Mouse (Mus musculus) intestine, embryonic 16.5 days (tissue): ENCODE results near the gene Ccr5. TPM values are rescaled to one million over a fixed set of nuclear protein-coding genes. Genes with fewer than 3 reads are reported as not detected.
A peak's percentile ranks its signal among the peaks of the same experiment; 100 is the strongest.
"Not testable (repeated sequence)": the region's sequence is repeated elsewhere in the genome, so short reads cannot be mapped to it uniquely, and the experiment has no call there.

Source experiments
- ATAC-seq: fragments of 200-750 bp; cut with Nextera tagmentation; 2 replicates; pipeline ENCODE4 v1.8.0; 2017; ENCODE audit warnings: moderate TSS enrichment, moderate library complexity
- H3K27ac ChIP-seq: fragments of 300-500 bp; sonication (generic); 2 replicates; pipeline ENCODE4 v1.5.1; 2014; ENCODE audit warnings: mild to moderate bottlenecking, low read length
- H3K27me3 ChIP-seq: fragments of 300-500 bp; sonication (generic); replicated peaks from 2 replicates; pipeline ENCODE4 v1.6.1; 2014; ENCODE audit warnings: low read length, control low read depth, mixed read lengths; ENCODE audit not compliant: control insufficient read depth, insufficient read depth
- H3K36me3 ChIP-seq: fragments of 300-500 bp; sonication (generic); 2 replicates; pipeline ENCODE4 v1.6.1; 2014; ENCODE audit warnings: low read length, control low read depth; ENCODE audit not compliant: control insufficient read depth, insufficient read depth
- H3K4me1 ChIP-seq: fragments of 300-500 bp; sonication (generic); 2 replicates; pipeline ENCODE4 v1.6.1; 2014; ENCODE audit warnings: low read length, control low read depth, mixed read lengths; ENCODE audit not compliant: control insufficient read depth, insufficient read depth
- H3K4me2 ChIP-seq: fragments of 300-500 bp; sonication (generic); 2 replicates; pipeline ENCODE4 v1.6.1; 2014; ENCODE audit warnings: low read depth, low read length, control low read depth
- H3K4me3 ChIP-seq: fragments of 300-500 bp; sonication (generic); 2 replicates; pipeline ENCODE4 v1.5.1; 2014; ENCODE audit warnings: mild to moderate bottlenecking, low read length
- H3K9ac ChIP-seq: fragments of 300-500 bp; sonication (generic); 2 replicates; pipeline ENCODE4 v1.6.1; 2014; ENCODE audit warnings: low read depth, low read length
- H3K9me3 ChIP-seq: fragments of 300-500 bp; sonication (generic); 2 replicates; pipeline ENCODE4 v1.6.1; 2016; ENCODE audit warnings: low read length, control low read depth; ENCODE audit not compliant: control insufficient read depth
- WGBS: fragments of 180-500 bp; shearing (Covaris S2); extraction: QIAGEN DNeasy Blood & Tissue Kit; methylation state at CpG from one replicate; pipeline ENCODE4 v1.1.7; 2014; 5-methylcytosine and 5-hydroxymethylcytosine counted together
- polyA plus RNA-seq: library from polyadenylated mRNA; unstranded; fragments of >200 nt; fragmentation: Nextera tagmentation; extraction: Ambion mirVana; gene quantifications from 2 replicates; pipeline ENCODE4 v1.2.1, GENCODE M21; 2015

The Ccr5 gene
- polyA plus RNA-seq = 0.97 and 1.7 TPM in 2 replicates

DNA sequence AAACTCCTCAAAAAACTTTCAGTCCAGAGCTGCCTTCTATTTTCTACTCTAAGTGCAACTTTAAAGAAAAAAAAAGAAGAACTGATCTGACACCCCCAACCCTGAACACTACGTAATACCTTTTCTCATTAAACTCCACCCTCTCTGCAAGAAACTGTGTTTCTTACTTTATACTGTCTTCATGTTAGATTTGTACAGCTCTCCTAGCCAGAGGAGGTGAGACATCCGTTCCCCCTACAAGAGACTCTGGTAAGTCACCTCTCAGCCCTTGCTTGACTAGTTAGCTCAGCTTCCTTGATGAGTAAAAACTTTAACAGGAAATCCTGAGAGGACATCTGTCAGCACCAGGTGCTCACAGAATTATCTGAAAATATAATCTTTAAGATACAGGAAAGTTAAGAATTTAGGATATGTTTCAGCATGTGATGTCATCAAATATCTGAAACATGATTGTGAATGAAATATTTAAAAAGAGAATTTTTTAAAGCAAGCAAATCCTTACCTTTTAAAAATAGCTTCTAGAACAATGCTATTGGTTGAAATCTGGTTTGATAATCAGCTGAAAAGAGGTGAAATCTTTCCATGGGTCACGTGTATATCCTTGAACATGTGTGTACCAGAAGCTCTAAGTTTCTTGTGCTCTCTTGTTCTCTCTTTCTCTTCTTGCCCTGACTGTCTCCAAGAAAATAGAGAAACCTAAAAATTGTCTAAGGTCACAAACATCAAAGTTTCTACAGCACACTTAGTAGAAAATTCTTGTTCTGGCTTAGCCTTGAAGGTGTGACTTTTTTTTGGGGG, at the start of gene Ccr5:
Gene Ccr5, plus strand, starts transcription at position 157 of the 798 bp plus-strand sequence.
- no peak within 1 kb of the TSS for H3K27ac ChIP-seq
- H3K9me3 ChIP-seq = no peaks in the 10 kb centered on the region
- H3K4me3 ChIP-seq = no peak within 1 kb of the TSS
- H3K4me2 ChIP-seq = no peak within 1 kb of the TSS
- no peaks in the 10 kb centered on the region for H3K36me3 ChIP-seq
- ATAC-seq = no peak
- WGBS = 81% methylated on average over 3 of the region's 3 CpGs
- H3K4me1 ChIP-seq = 0 out of 2 replicates have a peak, but pooled peaks cover 7% of the 10 kb centered on the region
- no peak within 1 kb of the TSS for H3K9ac ChIP-seq
- H3K27me3 ChIP-seq = no peaks in the 10 kb centered on the region

- no peaks in the 10 kb centered on the region for H3K36me3 ChIP-seq
- no peaks in the 10 kb centered on the region for H3K9me3 ChIP-seq
- no peak overlapping the region for H3K4me3 ChIP-seq
- no peak overlapping the region for H3K4me2 ChIP-seq
- H3K27ac ChIP-seq = no peak overlapping the region
- no peaks in the 10 kb centered on the region for H3K27me3 ChIP-seq
- WGBS = 62% methylated on average over 4 of the region's 4 CpGs
- ATAC-seq = no peak
- H3K4me1 ChIP-seq = no peaks in the 10 kb centered on the region
- H3K9ac ChIP-seq = no peak overlapping the region
These were observed 41.5 kb upstream of the Ccr5 start for GRCm38 (mm10) chr9:124079803-124080202.

- H3K4me2 ChIP-seq, ATAC-seq, H3K4me1 ChIP-seq, H3K4me3 ChIP-seq, H3K9ac ChIP-seq, H3K27ac ChIP-seq, H3K36me3 ChIP-seq, H3K9me3 ChIP-seq, H3K27me3 ChIP-seq: not testable (repeated sequence)
- 92% methylated on average over 12 of the region's 13 CpGs for WGBS
These were observed 40.9 kb upstream of the Ccr5 start for GRCm38 (mm10) chr9:124080471-124080870.

DNA sequence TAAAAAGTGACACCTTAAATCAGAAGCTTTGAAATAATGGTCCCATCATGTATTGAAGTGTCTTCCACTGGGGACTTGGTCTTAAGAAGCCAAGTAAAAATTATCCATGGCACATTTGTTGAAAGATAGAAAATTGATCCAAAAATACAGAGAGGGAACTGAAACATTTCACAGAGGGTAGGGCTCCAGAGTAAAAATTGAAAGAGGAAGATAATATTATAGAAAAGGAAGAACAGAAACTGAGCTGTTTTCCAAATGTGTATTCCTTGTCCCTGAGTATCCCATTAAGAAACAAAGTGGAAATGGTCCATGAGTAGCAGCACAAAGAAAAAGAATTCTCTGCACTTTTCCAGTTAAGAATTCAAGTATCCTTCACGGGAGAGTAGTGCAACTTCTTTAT, 30.9 kb upstream of the Ccr5 start:
- H3K9ac ChIP-seq = no peak overlapping the region
- no peaks in the 10 kb centered on the region for H3K4me1 ChIP-seq
- no peak overlapping the region for H3K27ac ChIP-seq
- no peak overlapping the region for H3K4me2 ChIP-seq
- H3K4me3 ChIP-seq = no peak overlapping the region
- no peaks in the 10 kb centered on the region for H3K9me3 ChIP-seq
- ATAC-seq = no peak
- no peaks in the 10 kb centered on the region for H3K27me3 ChIP-seq
- 88% methylated on average over 1 of the region's 1 CpGs for WGBS
- H3K36me3 ChIP-seq = no peaks in the 10 kb centered on the region

DNA sequence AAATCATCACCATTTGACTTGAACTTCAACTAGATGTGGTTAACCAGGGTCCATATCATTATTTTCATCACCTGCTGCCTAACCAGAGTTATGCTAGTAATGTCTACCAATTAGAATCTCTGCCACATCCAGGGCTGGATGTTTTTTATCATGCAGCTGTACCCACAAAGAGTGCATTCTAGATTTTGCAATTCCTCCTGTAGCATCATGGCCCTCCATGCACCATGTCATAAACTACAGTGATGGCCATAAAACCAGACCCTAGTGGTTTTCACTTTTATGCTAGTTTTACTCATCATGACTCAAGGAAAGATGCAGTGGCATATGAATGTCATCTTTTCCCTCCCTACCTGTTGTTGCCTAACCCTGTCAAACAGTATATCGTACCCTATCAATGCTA, 22.2 kb upstream of the Ccr5 start:
- no peaks in the 10 kb centered on the region for H3K27me3 ChIP-seq
- H3K4me1 ChIP-seq = no peaks in the 10 kb centered on the region
- H3K27ac ChIP-seq = no peak overlapping the region

GRCm38 (mm10) chr9:124100357-124100756, 21.0 kb upstream of the Ccr5 start:
- H3K4me2 ChIP-seq = no peak overlapping the region
- H3K36me3 ChIP-seq = no peaks in the 10 kb centered on the region
- H3K27me3 ChIP-seq = no peaks in the 10 kb centered on the region
- H3K9me3 ChIP-seq = no peaks in the 10 kb centered on the region
- H3K27ac ChIP-seq = no peak overlapping the region
- H3K9ac ChIP-seq = no peak overlapping the region
- no peaks in the 10 kb centered on the region for H3K4me1 ChIP-seq
- WGBS = 76% methylated on average over 1 of the region's 1 CpGs
- no peak overlapping the region for H3K4me3 ChIP-seq
- no peak for ATAC-seq

More for the DNA sequence above, 22.2 kb upstream of the Ccr5 start:
- H3K9ac ChIP-seq = no peak overlapping the region
- no peaks in the 10 kb centered on the region for H3K36me3 ChIP-seq
- H3K9me3 ChIP-seq = no peaks in the 10 kb centered on the region
- no peak overlapping the region for H3K4me2 ChIP-seq
- 90% methylated on average over 1 of the region's 1 CpGs for WGBS
- ATAC-seq = no peak
- no peak overlapping the region for H3K4me3 ChIP-seq

DNA sequence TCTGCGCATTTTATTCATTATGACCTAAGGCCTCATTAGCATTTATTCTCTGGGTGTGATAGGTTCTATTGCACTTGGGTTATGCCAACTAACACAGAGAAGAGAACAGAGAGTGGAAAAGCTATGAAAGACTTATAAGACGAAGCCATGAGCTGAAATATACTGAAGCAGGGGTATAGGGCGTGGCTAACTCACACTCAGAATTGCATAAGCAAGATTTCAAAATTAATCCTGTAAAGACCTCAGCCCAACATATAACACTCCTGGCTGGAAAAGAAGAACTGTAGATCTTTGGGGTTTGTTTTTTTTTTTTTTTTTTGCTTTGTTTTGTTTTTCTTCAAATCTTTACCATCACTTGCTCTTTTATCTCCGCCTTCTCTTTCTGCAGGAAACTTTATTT, 19.6 kb upstream of the Ccr5 start, which contains the start of gene Ccr2:
Gene Ccr2, plus strand, starts transcription at position 228 of the 400 bp plus-strand sequence.
- no peak within 1 kb of the TSS for H3K27ac ChIP-seq
- H3K9ac ChIP-seq = no peak within 1 kb of the TSS
- ATAC-seq = no peak
- no peaks in the 10 kb centered on the region for H3K4me1 ChIP-seq
- no peaks in the 10 kb centered on the region for H3K27me3 ChIP-seq
- H3K4me3 ChIP-seq = no peak within 1 kb of the TSS
- H3K4me2 ChIP-seq = no peak within 1 kb of the TSS
- WGBS = 87% methylated on average over 4 of the region's 4 CpGs
- no peaks in the 10 kb centered on the region for H3K36me3 ChIP-seq
- H3K9me3 ChIP-seq = no peaks in the 10 kb centered on the region

DNA sequence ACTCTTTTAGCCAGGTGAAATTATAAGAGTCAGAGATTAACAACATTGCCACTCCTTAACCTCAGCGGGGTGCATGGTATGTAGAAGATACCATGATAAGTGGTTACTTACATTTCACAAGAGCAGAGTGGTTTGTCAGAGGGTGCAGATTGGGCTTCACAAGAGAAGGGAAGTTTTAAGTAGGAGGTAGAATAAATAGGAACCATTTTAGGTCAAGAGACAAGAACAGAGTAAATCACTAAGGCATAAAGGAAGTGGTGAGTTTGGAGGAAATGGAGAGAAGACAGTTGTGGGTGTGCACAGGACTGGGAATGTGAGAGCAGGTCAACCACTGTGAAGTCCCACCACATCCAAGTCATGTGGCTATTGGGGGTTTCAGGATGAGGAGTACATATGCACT, 18.1 kb upstream of the Ccr5 start:
- H3K27ac ChIP-seq = no peak overlapping the region
- H3K4me1 ChIP-seq = no peaks in the 10 kb centered on the region
- no peak overlapping the region for H3K4me3 ChIP-seq
- no peaks in the 10 kb centered on the region for H3K36me3 ChIP-seq
- no peak for ATAC-seq
- H3K9me3 ChIP-seq = no peaks in the 10 kb centered on the region
- no peak overlapping the region for H3K4me2 ChIP-seq
- H3K27me3 ChIP-seq = no peaks in the 10 kb centered on the region
- no peak overlapping the region for H3K9ac ChIP-seq
- 71% methylated on average over 1 of the region's 1 CpGs for WGBS

DNA sequence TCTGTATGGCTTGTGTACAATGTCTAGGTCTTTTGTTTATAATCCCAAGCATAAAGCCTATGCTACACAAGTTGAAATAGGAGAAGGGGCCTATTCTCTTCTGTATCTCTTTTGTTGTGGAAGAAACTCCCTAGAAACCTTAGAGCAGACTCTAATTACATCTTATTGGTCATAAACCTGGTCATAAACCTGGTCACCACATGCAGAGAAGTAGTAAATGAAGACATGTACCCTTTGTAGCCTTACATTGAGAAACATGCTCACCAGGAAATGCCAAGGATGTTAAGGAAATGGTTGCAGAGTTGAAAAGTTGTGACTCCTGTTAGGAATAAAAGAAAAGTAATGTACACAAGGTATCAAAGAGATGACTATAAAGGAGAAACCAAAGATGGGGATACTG, 16.1 kb upstream of the Ccr5 start:
- no peak overlapping the region for H3K4me2 ChIP-seq
- H3K9me3 ChIP-seq = no peaks in the 10 kb centered on the region
- ATAC-seq = peak; percentile 74
- H3K4me3 ChIP-seq = no peak overlapping the region
- no peaks in the 10 kb centered on the region for H3K4me1 ChIP-seq
- H3K27me3 ChIP-seq = 0 out of 2 replicates have a peak, but pooled peaks cover 3% of the 10 kb centered on the region
- H3K27ac ChIP-seq = no peak overlapping the region
- H3K36me3 ChIP-seq = no peaks in the 10 kb centered on the region
- no peak overlapping the region for H3K9ac ChIP-seq

DNA sequence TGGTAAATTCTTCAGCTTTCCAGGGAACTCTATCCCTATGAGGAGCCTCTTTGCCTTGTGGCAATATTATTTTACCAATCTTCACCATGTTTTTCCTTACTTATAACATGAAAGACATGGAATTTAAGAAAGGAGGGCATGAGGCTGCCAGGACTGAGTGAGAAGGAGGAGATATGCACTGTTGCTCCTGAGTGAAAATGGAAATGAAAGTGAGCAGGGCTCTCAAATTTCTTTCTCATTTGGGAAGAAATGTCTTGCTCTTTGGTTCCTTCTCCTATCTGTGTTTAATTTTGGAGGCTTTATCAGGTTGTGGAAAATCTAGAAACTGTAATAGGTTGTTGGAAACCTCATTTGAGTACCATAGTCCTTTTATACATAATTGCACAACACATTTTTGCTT, 14.1 kb upstream of the Ccr5 start:
- H3K4me2 ChIP-seq = no peak overlapping the region
- 0 out of 2 replicates have a peak, but pooled peaks cover 3% of the 10 kb centered on the region for H3K27me3 ChIP-seq
- no peak overlapping the region for H3K4me3 ChIP-seq
- no peaks in the 10 kb centered on the region for H3K9me3 ChIP-seq
- no peaks in the 10 kb centered on the region for H3K4me1 ChIP-seq
- ATAC-seq = no peak
- no peak overlapping the region for H3K9ac ChIP-seq
- no peaks in the 10 kb centered on the region for H3K36me3 ChIP-seq
- no peak overlapping the region for H3K27ac ChIP-seq
